Mouse (Mus musculus): Measurements from ENCODE around the gene Ttl.

Ttl gene

GRCm38 (mm10) chr2:129046172-129046845 lies 19.4 kb upstream of the Ttl start:
- H3K4me3 ChIP-seq (replicated peaks; ENCODE audit: low read length), result no peak overlapping the region

DNA sequence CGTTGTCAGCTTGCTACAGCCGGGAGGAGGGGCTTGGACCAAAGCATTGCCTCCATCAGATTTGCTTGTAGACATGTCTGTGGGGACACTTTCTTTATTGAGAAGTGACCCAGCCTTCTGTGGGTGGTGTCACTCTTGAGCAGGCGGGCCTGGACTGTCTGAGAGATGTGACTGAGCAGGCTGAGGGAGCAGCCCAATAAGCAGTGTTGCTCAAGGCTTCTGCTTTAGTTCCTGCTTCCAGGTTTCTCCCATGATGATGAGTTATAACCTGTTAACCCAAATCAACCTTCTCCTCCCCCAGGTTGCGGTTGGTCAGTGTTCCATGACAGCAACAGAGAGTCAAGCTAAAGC lies 18.9 kb upstream of the Ttl start:
- H3K4me1 ChIP-seq (replicated peaks; ENCODE audit: low read depth, low read length), result no peaks in the 10 kb centered on the region
- no peaks in the 10 kb centered on the region for H3K36me3 ChIP-seq (ENCODE audit: insufficient read depth, low read length)
- H3K4me3 ChIP-seq (replicated peaks; ENCODE audit: low read length), result no peak overlapping the region
- H3K9me3 ChIP-seq (ENCODE audit: low read length), result no peaks in the 10 kb centered on the region
- TF ChIP-seq CTCF (conservative IDR thresholded peaks at IDR 0.05; ENCODE audit: low read length) (no peak), POU5F1 (IDR thresholded peaks at IDR 0.05; ENCODE audit: borderline replicate concordance, low read length) (no peak), NANOG (IDR thresholded peaks at IDR 0.05; ENCODE audit: borderline replicate concordance, low read length) (no peak)
- H3K27me3 ChIP-seq (ENCODE audit: insufficient read depth, low read length), result no peaks in the 10 kb centered on the region

More at GRCm38 (mm10) chr2:129046172-129046845, 19.4 kb upstream of the Ttl start:
- no peaks in the 10 kb centered on the region for H3K9me3 ChIP-seq (ENCODE audit: low read length)
- no peaks in the 10 kb centered on the region for H3K4me1 ChIP-seq (replicated peaks; ENCODE audit: low read depth, low read length)
- H3K27me3 ChIP-seq (ENCODE audit: insufficient read depth, low read length), result no peaks in the 10 kb centered on the region
- no peaks in the 10 kb centered on the region for H3K36me3 ChIP-seq (ENCODE audit: insufficient read depth, low read length)
- TF ChIP-seq CTCF (conservative IDR thresholded peaks at IDR 0.05; ENCODE audit: low read length) (no peak), POU5F1 (IDR thresholded peaks at IDR 0.05; ENCODE audit: borderline replicate concordance, low read length) (no peak), NANOG (IDR thresholded peaks at IDR 0.05; ENCODE audit: borderline replicate concordance, low read length) (no peak)

DNA sequence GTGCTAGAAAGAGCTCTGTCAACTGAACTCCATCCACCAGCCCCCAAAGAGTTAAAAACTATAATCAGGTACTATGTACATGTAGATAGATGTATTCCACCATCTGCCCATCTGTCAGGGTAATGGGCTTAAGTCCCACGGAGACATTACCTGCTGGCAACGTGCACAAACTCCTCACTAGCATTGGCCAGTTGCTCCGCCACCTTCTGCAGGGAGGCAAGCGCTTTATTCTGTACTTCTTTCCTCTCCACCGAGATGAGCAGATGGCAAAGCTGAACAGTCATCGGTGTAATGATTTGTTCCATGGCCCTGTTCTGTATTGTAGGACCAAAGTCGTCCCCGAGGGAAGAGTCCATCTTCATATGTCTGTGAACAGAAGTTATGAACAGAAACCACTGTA lies 17.9 kb upstream of the Ttl start, which contains the start of gene Vinac1:
Vinac1 (minus strand) TSS at position 362 of the 400 bp plus-strand sequence.
- Histone ChIP-seq H3K9me3 (ENCODE audit: low read length) (no peaks in the 10 kb centered on the region), H3K27me3 (ENCODE audit: insufficient read depth, low read length) (no peaks in the 10 kb centered on the region), H3K36me3 (ENCODE audit: insufficient read depth, low read length) (no peaks in the 10 kb centered on the region), H3K4me1 (replicated peaks; ENCODE audit: low read depth, low read length) (no peaks in the 10 kb centered on the region), H3K4me3 (replicated peaks; ENCODE audit: low read length) (no peak within 1 kb of the TSS)
- TF ChIP-seq POU5F1 (IDR thresholded peaks at IDR 0.05; ENCODE audit: borderline replicate concordance, low read length) (no peak), NANOG (IDR thresholded peaks at IDR 0.05; ENCODE audit: borderline replicate concordance, low read length) (no peak), CTCF (conservative IDR thresholded peaks at IDR 0.05; ENCODE audit: low read length) (no peak)

- no peak overlapping the region for H3K4me3 ChIP-seq (replicated peaks; ENCODE audit: low read length)
- TF ChIP-seq CTCF (conservative IDR thresholded peaks at IDR 0.05; ENCODE audit: low read length) (no peak), NANOG (IDR thresholded peaks at IDR 0.05; ENCODE audit: borderline replicate concordance, low read length) (no peak), POU5F1 (IDR thresholded peaks at IDR 0.05; ENCODE audit: borderline replicate concordance, low read length) (no peak)
- no peaks in the 10 kb centered on the region for H3K9me3 ChIP-seq (ENCODE audit: low read length)
- H3K4me1 ChIP-seq (replicated peaks; ENCODE audit: low read depth, low read length), result peaks cover 14% of the 10 kb centered on the region
- H3K36me3 ChIP-seq (ENCODE audit: insufficient read depth, low read length), result no peaks in the 10 kb centered on the region
- H3K27me3 ChIP-seq (ENCODE audit: insufficient read depth, low read length), result peaks cover 5% of the 10 kb centered on the region
Measured at GRCm38 (mm10) chr2:129052451-129052983, 13.2 kb upstream of the Ttl start.

GRCm38 (mm10) chr2:129055741-129056140 lies 10.0 kb upstream of the Ttl start:
- no peak for TF ChIP-seq CTCF (conservative IDR thresholded peaks at IDR 0.05; ENCODE audit: low read length)
- TF ChIP-seq POU5F1 (IDR thresholded peaks at IDR 0.05; ENCODE audit: borderline replicate concordance, low read length), result no peak
- no peak for TF ChIP-seq NANOG (IDR thresholded peaks at IDR 0.05; ENCODE audit: borderline replicate concordance, low read length)
- peaks cover 5% of the 10 kb centered on the region for H3K27me3 ChIP-seq (ENCODE audit: insufficient read depth, low read length)
- peaks cover 28% of the 10 kb centered on the region for H3K4me1 ChIP-seq (replicated peaks; ENCODE audit: low read depth, low read length)
- H3K36me3 ChIP-seq (ENCODE audit: insufficient read depth, low read length), result no peaks in the 10 kb centered on the region
- H3K9me3 ChIP-seq (ENCODE audit: low read length), result no peaks in the 10 kb centered on the region
- no peak overlapping the region for H3K4me3 ChIP-seq (replicated peaks; ENCODE audit: low read length)

DNA sequence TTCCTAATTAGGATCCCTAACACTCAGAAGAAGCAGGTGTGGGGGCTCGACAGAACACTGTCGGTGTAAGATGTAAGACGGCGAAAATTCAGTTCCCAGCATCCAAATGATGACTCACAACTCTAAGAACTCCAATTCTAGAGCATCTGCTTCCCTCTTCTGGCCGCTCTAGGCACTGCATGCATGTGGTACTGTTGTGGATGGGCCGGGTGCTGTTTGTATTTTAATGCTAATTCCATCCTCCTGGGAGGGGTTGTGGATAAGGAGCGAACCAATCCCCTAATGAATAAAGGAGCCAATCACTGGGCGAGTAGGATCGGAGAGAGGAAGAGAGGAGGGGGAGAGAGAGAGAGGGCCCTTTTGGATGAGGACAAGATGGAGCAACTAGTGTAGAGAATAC lies 9.1 kb upstream of the Ttl start:
- peaks cover 32% of the 10 kb centered on the region for H3K4me1 ChIP-seq (replicated peaks; ENCODE audit: low read depth, low read length)
- H3K36me3 ChIP-seq (ENCODE audit: insufficient read depth, low read length), result no peaks in the 10 kb centered on the region
- TF ChIP-seq CTCF (conservative IDR thresholded peaks at IDR 0.05; ENCODE audit: low read length) (peak; percentile 91), POU5F1 (IDR thresholded peaks at IDR 0.05; ENCODE audit: borderline replicate concordance, low read length) (no peak)
- no peak overlapping the region for H3K4me3 ChIP-seq (replicated peaks; ENCODE audit: low read length)
- peaks cover 5% of the 10 kb centered on the region for H3K27me3 ChIP-seq (ENCODE audit: insufficient read depth, low read length)
- H3K9me3 ChIP-seq (ENCODE audit: low read length), result no peaks in the 10 kb centered on the region

GRCm38 (mm10) chr2:129057256-129057655 lies 8.5 kb upstream of the Ttl start:
- Histone ChIP-seq H3K36me3 (ENCODE audit: insufficient read depth, low read length) (no peaks in the 10 kb centered on the region), H3K4me1 (replicated peaks; ENCODE audit: low read depth, low read length) (peaks cover 35% of the 10 kb centered on the region), H3K4me3 (replicated peaks; ENCODE audit: low read length) (no peak overlapping the region), H3K9me3 (ENCODE audit: low read length) (no peaks in the 10 kb centered on the region), H3K27me3 (ENCODE audit: insufficient read depth, low read length) (peaks cover 5% of the 10 kb centered on the region)
- TF ChIP-seq POU5F1 (IDR thresholded peaks at IDR 0.05; ENCODE audit: borderline replicate concordance, low read length), result no peak
- TF ChIP-seq NANOG (IDR thresholded peaks at IDR 0.05; ENCODE audit: borderline replicate concordance, low read length), result no peak
- no peak for TF ChIP-seq CTCF (conservative IDR thresholded peaks at IDR 0.05; ENCODE audit: low read length)

DNA sequence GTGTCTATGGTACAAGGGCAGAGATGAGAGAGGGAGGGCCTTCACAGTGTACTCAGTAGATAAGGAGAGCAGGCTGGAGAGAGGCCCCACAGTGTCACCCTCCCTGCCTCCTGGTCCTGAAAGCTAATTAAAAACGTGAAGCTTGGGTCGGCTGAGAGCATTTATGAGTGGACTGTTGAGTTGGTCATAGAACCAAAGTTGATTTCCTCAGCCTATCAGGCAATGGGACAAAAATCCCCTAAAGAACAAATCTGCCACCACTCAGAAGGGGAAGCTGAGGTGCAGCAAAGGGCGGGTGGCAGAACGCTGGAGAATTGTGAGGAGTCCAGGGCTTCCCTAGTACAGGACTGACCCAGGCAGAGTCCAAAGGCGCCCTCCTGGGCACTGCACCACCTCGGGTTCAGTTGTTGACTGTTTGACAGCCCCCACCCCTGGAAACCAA lies 7.8 kb upstream of the Ttl start:
- H3K9me3 ChIP-seq (ENCODE audit: low read length), result no peaks in the 10 kb centered on the region
- peaks cover 42% of the 10 kb centered on the region for H3K4me1 ChIP-seq (replicated peaks; ENCODE audit: low read depth, low read length)
- no peak for TF ChIP-seq NANOG (IDR thresholded peaks at IDR 0.05; ENCODE audit: borderline replicate concordance, low read length)
- TF ChIP-seq CTCF (conservative IDR thresholded peaks at IDR 0.05; ENCODE audit: low read length), result no peak
- TF ChIP-seq POU5F1 (IDR thresholded peaks at IDR 0.05; ENCODE audit: borderline replicate concordance, low read length), result no peak
- H3K4me3 ChIP-seq (replicated peaks; ENCODE audit: low read length), result no peak overlapping the region
- peaks cover 5% of the 10 kb centered on the region for H3K27me3 ChIP-seq (ENCODE audit: insufficient read depth, low read length)
- H3K36me3 ChIP-seq (ENCODE audit: insufficient read depth, low read length), result no peaks in the 10 kb centered on the region
